Mouse (Mus musculus) embryo, embryonic 10.5 days (tissue): Measurements from ENCODE around the gene Dap3.
"Not testable (repeated sequence)": the region's sequence is repeated elsewhere in the genome, so short reads cannot be mapped to it uniquely, and the experiment has no call there.

ENCODE experiments used
- DNase-seq: peaks from one replicate; pipeline ENCODE4 v3.0.0-alpha.2; 2015; ENCODE audit warnings: low spot score

Dap3 gene

GRCm38 (mm10) chr3:88913511-88914383, 37.2 kb downstream of the Dap3 start, which contains the start of gene Msto1:
Msto1 (minus strand) TSS chr3:88913999.
- DNase-seq, result peak; percentile 96

- no peak for DNase-seq
Observed at GRCm38 (mm10) chr3:88912585-88912984, 38.4 kb downstream of the Dap3 start.

- DNase-seq, result no peak
Observed at GRCm38 (mm10) chr3:88906393-88907159, 44.4 kb downstream of the Dap3 start.

GRCm38 (mm10) chr3:88905741-88906140, 45.2 kb downstream of the Dap3 start:
- DNase-seq, result no peak

GRCm38 (mm10) chr3:88905209-88905608, 45.8 kb downstream of the Dap3 start:
- DNase-seq, result no peak

GRCm38 (mm10) chr3:88904803-88905202, 46.2 kb downstream of the Dap3 start:
- DNase-seq, result no peak

GRCm38 (mm10) chr3:88893011-88893410, 58.0 kb downstream of the Dap3 start:
- not testable (repeated sequence) for DNase-seq

GRCm38 (mm10) chr3:88882536-88882935, 68.4 kb downstream of the Dap3 start:
- DNase-seq, result not testable (repeated sequence)
